Mouse (Mus musculus) heart, postnatal 14 days (tissue): ENCODE data around the gene Slc25a42. TPM values are rescaled to one million over a fixed set of nuclear protein-coding genes. Genes with fewer than 3 reads are reported as not detected.

ENCODE experiments used
- DNase-seq, 2 experiments: peaks; one replicate each; pipeline ENCODE4 v3.0.0; 2021 to 2022
- intact Hi-C: fragments of 180-260 bp; cut with DNase I; formaldehyde crosslinking; loops from one replicate; pipeline ENCODE4 v1.15.1; 2025
- total RNA-seq, 2 experiments: library from RNA; stranded (reverse); gene quantifications; 2 replicates each; pipeline ENCODE4 v1.2.3; 2021

Gene Slc25a42
- total RNA-seq, 2 experiments from 2014 or later = 46.4 to 55.4 TPM

DNA sequence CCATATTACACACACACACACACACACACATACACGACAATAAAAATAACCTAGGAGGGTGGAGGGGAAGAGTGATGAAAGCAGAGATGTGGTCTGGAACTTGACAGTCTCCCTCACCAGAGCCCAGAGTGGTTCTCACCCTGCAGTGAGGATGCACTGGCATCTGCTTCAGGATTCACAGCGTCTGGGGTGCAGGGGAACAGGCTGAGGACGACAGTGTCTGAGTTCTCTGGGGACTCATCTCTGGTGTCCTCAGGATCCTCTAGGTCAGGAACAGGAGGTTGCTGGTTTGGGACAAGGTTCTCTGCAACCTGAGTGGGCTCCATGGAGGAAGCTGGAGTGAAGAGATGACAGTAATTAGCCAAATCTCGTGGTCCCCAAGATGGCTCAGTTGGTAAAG, 74.2 kb downstream of the Slc25a42 start:
- DNase-seq = no peak
- intact Hi-C loops = loop anchor here (2.0 kb wide), 1 partner anchor 33 kb away; no protein-coding TSS in a partner anchor

DNA sequence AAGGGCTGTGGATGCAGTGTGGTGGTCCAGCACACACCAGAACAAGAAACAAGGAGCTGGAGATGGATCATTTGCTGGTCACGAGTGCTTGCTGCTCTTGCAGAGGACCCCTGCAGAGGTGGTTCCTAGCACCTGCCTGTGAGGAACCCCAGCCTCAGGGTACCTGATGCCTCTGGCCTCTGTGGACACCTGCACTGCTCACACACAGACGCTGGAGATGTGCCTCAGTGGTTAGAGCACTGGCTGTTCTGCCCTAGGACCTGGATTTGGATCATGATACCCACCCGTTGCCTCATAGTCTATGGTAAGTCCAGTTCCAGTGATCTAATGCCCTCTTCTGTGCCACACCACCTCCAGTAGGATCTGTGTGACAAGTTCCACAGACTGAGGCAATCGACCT, 75.5 kb downstream of the Slc25a42 start:
- DNase-seq = no peak
- intact Hi-C loops = no loop called here

DNA sequence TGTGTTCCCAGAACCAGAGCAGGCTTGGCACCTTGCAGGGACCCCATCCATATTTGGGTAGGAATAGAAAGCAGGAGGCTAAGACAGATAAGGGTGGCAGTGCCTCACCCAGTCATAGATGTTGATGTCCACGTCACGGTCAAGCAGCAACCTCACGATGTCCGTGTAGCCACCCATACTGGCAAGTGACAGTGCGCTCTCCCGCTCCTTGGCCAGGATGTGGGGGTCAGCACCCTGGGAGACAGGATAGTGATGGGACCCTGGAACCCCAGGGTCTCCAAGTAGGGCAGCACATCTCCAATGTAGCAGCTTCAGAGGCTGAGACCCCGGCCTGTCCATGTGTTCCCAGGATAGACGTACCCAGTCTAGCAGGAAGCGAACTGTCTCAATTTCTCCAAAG, 77.2 kb downstream of the Slc25a42 start:
- DNase-seq = no peak
- intact Hi-C loops = no loop called here

Other genes starting within 250 kb of the Slc25a42 start
- gene Gatad2a, start 215.9 kb downstream of the Slc25a42 start, total RNA-seq = 10 to 100 TPM; 41.7 to 41.9 TPM
- gene Mau2, start 169.6 kb downstream of the Slc25a42 start, total RNA-seq = 10 to 100 TPM; 39.3 to 40.3 TPM
- gene Sugp1, start 169.5 kb downstream of the Slc25a42 start, total RNA-seq = 10 to 100 TPM; 19.1 to 19.4 TPM
- gene Tm6sf2, start 139.4 kb downstream of the Slc25a42 start, total RNA-seq = 1 to 10 TPM in 1 of 2 experiments, under 1 TPM in 1; 0.46 to 1.5 TPM
- not detected for gene Hapln4, start 128.8 kb downstream of the Slc25a42 start, total RNA-seq
- under 1 TPM; 0.02 to 0.07 TPM for gene Ncan, start 91.4 kb downstream of the Slc25a42 start, total RNA-seq
- 1 to 10 TPM; 7.4 to 7.9 TPM for gene Nr2c2ap, start 81.0 kb downstream of the Slc25a42 start, total RNA-seq
- 10 to 100 TPM; 17.7 to 20.1 TPM for gene Rfxank, start 73.2 kb downstream of the Slc25a42 start, total RNA-seq
- gene Borcs8, start 72.8 kb downstream of the Slc25a42 start, total RNA-seq = 10 to 100 TPM; 25.8 to 31.3 TPM
- under 1 TPM in 1 of 2 experiments, not detected in 1; 0.37 TPM for gene Mef2b, start 72.6 kb downstream of the Slc25a42 start, total RNA-seq
- gene Tmem161a, start 39.9 kb downstream of the Slc25a42 start, total RNA-seq = 10 to 100 TPM; 91.7 to 99.4 TPM
- 10 to 100 TPM; 40.2 to 44.7 TPM for gene Sugp2, start 21.9 kb upstream of the Slc25a42 start, total RNA-seq
- gene Armc6, start 22.2 kb upstream of the Slc25a42 start, total RNA-seq = 1 to 10 TPM; 6.6 to 9.7 TPM
- 10 to 100 TPM; 16.6 to 18.0 TPM for gene Homer3, start 70.5 kb upstream of the Slc25a42 start, total RNA-seq
- 10 to 100 TPM; 28.9 to 29.0 TPM for gene Ddx49, start 90.2 kb upstream of the Slc25a42 start, total RNA-seq
- gene Cope, start 90.2 kb upstream of the Slc25a42 start, total RNA-seq = 100 to 1,000 TPM; 160 to 164 TPM
- gene Cers1, start 103.5 kb upstream of the Slc25a42 start, total RNA-seq = under 1 TPM; 0.56 to 0.72 TPM
- not detected for gene Gdf1, start 117.5 kb upstream of the Slc25a42 start, total RNA-seq
- 10 to 100 TPM; 41.3 to 44.0 TPM for gene Upf1, start 141.0 kb upstream of the Slc25a42 start, total RNA-seq
- gene Comp, start 161.3 kb upstream of the Slc25a42 start, total RNA-seq = 1 to 10 TPM; 2.4 to 3.8 TPM
- 1 to 10 TPM; 7.7 to 9.5 TPM for gene Crtc1, start 227.3 kb upstream of the Slc25a42 start, total RNA-seq